Mouse (Mus musculus): ENCODE results near the gene 4930550L24Rik.

Gene 4930550L24Rik

GRCm38 (mm10) chrX:58909060-58909459 is at the start of gene 4930550L24Rik:
4930550L24Rik (plus strand) TSS chrX:58909360.
- DNase-seq = no peak

- no peak for DNase-seq
These were observed 8.4 kb upstream of the 4930550L24Rik start for GRCm38 (mm10) chrX:58900753-58901152.

GRCm38 (mm10) chrX:58967969-58968368 is 58.8 kb downstream of the 4930550L24Rik start:
- DNase-seq = no peak

All from kidney, postnatal 4 days (tissue).